Mouse (Mus musculus) C2C12 (cell line): ENCODE measurements around the gene Sim2. TPM values are rescaled to one million over a fixed set of nuclear protein-coding genes. Genes with fewer than 3 reads are reported as not detected.
A peak's percentile ranks its signal among the peaks of the same experiment; 100 is the strongest.

Experiments
- H3K27me3 ChIP-seq: one replicate; pipeline ENCODE4 v1.6.1; 2011; ENCODE audit not compliant: control insufficient read depth, insufficient read depth, insufficient read length
- H3K36me3 ChIP-seq: one replicate; pipeline ENCODE4 v1.6.1; 2011; ENCODE audit not compliant: control insufficient read depth, insufficient read depth
- H3K4me3 ChIP-seq: one replicate; pipeline ENCODE4 v1.5.1; 2011; ENCODE audit warnings: mild to moderate bottlenecking, control low read depth; ENCODE audit not compliant: poor library complexity, insufficient read depth, severe bottlenecking
- H3K79me2 ChIP-seq: one replicate; pipeline ENCODE4 v1.6.1; 2011; ENCODE audit not compliant: control insufficient read depth, insufficient read depth
- H3K79me3 ChIP-seq: one replicate; pipeline ENCODE4 v1.6.1; 2011; ENCODE audit warnings: low read depth, control low read depth
- H3ac ChIP-seq: one replicate; pipeline ENCODE3; 2011; ENCODE audit warnings: low read depth; ENCODE audit not compliant: control insufficient read depth, insufficient read length
- CEBPB ChIP-seq: IDR thresholded peaks from one replicate; pipeline ENCODE4 v1.6.1; 2011; ENCODE audit warnings: low read depth, mild to moderate bottlenecking, control low read depth, moderate library complexity
- CTCF ChIP-seq: IDR thresholded peaks from one replicate; pipeline ENCODE4 v1.5.1; 2011; ENCODE audit not compliant: control insufficient read depth, insufficient read depth, insufficient read length
- FOSL1 ChIP-seq: IDR thresholded peaks from one replicate; pipeline ENCODE4 v1.8.0; 2011; ENCODE audit warnings: mild to moderate bottlenecking, low read length; ENCODE audit not compliant: poor library complexity, insufficient read depth, severe bottlenecking
- MAX ChIP-seq: IDR thresholded peaks from one replicate; pipeline ENCODE4 v1.6.1; 2011; ENCODE audit warnings: mild to moderate bottlenecking, control low read depth
- MYOD1 ChIP-seq: IDR thresholded peaks from one replicate; pipeline ENCODE4 v1.6.1; 2011; ENCODE audit warnings: low read depth; ENCODE audit not compliant: control insufficient read depth, insufficient read length
- MYOG ChIP-seq: IDR thresholded peaks from one replicate; pipeline ENCODE4 v1.6.1; 2011; ENCODE audit not compliant: control insufficient read depth, insufficient read length; ENCODE audit errors: extremely low read depth
- USF1 ChIP-seq: IDR thresholded peaks from one replicate; pipeline ENCODE4 v1.6.1; 2011; ENCODE audit warnings: low read depth, mild to moderate bottlenecking, control low read depth, moderate library complexity
- long read RNA-seq, 2 experiments: library from polyadenylated mRNA; unstranded; transcript quantifications; one replicate each; pipeline ENCODE4 v2.0.0; 2019 to 2020
- polyA plus RNA-seq: library from polyadenylated mRNA; unstranded; fragments of >200 nt; fragmentation: generic; extraction: Trizol; gene quantifications from one replicate; pipeline ENCODE4 v1.2.1, GENCODE M21; 2012; ENCODE audit warnings: missing spikeins

The Sim2 gene
- polyA plus RNA-seq = 8.0 TPM
- long read RNA-seq, experiment 1, partial matches to known transcripts = 0 of 3 reads
- long read RNA-seq, experiment 1, other reads (novel, unspliced or antisense) = 3 of 3 reads
- long read RNA-seq, experiment 2, partial matches to known transcripts = 1 of 2 reads
- long read RNA-seq, experiment 2, other reads (novel, unspliced or antisense) = 1 of 2 reads

DNA sequence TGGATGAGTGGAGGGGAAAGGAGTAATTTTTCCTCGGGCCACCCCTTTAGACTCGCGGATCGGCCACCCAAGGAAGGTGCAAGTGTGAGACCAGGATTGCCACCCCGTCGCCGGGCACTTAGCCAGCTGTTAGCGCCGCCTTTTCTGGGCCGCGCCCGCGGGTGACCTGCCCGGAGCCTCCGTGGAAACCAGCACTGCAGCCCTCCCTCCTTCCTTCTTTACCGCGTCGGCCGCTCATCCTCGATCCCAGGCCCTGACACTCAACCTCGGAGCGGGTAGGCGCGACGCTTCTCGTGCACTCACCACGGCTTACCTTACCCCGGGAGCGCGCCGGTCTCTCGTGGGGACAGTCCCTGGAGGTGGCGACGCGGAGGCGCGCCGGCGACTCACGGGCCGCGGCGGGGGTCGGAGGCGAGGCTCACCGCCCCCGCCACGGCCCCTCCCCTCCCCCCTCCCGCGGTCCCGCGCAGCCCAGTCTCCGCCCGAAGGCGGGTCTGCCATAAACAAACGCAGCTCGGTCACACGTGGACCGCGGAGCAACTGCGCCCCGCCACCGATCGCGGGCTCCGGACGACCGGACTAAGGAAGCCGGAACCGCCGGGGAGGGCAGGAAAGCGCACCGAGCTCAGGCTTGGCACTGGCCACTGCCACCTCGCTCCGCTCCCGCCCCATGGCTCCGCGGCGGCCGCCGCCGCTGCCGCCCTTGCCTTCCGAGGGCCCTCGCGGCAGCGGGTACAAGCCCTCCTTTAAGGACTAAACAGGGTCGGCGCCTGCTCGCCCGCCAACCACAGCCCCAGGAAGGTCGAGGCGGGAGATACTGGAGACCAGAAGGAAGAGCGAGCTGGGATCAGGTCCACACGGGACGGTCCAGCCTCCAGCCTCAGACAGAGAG, at the start of gene Sim2:
TSS of gene Sim2 (plus strand) at position 221 of the 892 bp plus-strand sequence.
- Histone ChIP-seq H3K79me2 (no peaks in the 10 kb centered on the region), H3K36me3 (no peaks in the 10 kb centered on the region), H3K27me3 (no peaks in the 10 kb centered on the region), H3K79me3 (peaks cover 5% of the 10 kb centered on the region), H3K4me3 (peak within 1 kb of the TSS; percentile 49), H3ac (peak within 1 kb of the TSS; percentile 72)
- no peak for TF ChIP-seq FOSL1
- no peak for TF ChIP-seq MYOD1
- no peak for TF ChIP-seq USF1
- TF ChIP-seq CEBPB = no peak
- no peak for TF ChIP-seq MAX
- TF ChIP-seq CTCF = no peak
- TF ChIP-seq MYOG = no peak

GRCm38 (mm10) chr16:94037280-94037679, 47.5 kb upstream of the Sim2 start:
- TF ChIP-seq CEBPB (no peak), MYOD1 (no peak), FOSL1 (no peak), MAX (no peak), USF1 (no peak), MYOG (no peak), CTCF (no peak)
- no peak overlapping the region for H3K4me3 ChIP-seq
- H3K79me2 ChIP-seq = no peaks in the 10 kb centered on the region
- H3K36me3 ChIP-seq = no peaks in the 10 kb centered on the region
- H3K27me3 ChIP-seq = no peaks in the 10 kb centered on the region
- H3K79me3 ChIP-seq = no peaks in the 10 kb centered on the region
- H3ac ChIP-seq = no peak overlapping the region

GRCm38 (mm10) chr16:94038272-94038985, 46.3 kb upstream of the Sim2 start:
- Histone ChIP-seq H3K27me3 (no peaks in the 10 kb centered on the region), H3K4me3 (no peak overlapping the region)
- peak; percentile 26 for TF ChIP-seq CTCF
- TF ChIP-seq FOSL1 = no peak

GRCm38 (mm10) chr16:94038986-94039341, 45.8 kb upstream of the Sim2 start:
- Histone ChIP-seq H3K27me3 (no peaks in the 10 kb centered on the region), H3K79me2 (no peaks in the 10 kb centered on the region), H3ac (no peak overlapping the region), H3K36me3 (no peaks in the 10 kb centered on the region), H3K4me3 (no peak overlapping the region), H3K79me3 (no peaks in the 10 kb centered on the region)
- no peak for TF ChIP-seq MYOD1
- no peak for TF ChIP-seq CEBPB
- no peak for TF ChIP-seq MYOG
- no peak for TF ChIP-seq MAX
- TF ChIP-seq USF1 = no peak
- TF ChIP-seq CTCF = no peak
- TF ChIP-seq FOSL1 = no peak

More at GRCm38 (mm10) chr16:94038272-94038985, 46.3 kb upstream of the Sim2 start:
- Histone ChIP-seq H3K79me2 (no peaks in the 10 kb centered on the region), H3K79me3 (no peaks in the 10 kb centered on the region), H3K36me3 (no peaks in the 10 kb centered on the region), H3ac (no peak overlapping the region)

DNA sequence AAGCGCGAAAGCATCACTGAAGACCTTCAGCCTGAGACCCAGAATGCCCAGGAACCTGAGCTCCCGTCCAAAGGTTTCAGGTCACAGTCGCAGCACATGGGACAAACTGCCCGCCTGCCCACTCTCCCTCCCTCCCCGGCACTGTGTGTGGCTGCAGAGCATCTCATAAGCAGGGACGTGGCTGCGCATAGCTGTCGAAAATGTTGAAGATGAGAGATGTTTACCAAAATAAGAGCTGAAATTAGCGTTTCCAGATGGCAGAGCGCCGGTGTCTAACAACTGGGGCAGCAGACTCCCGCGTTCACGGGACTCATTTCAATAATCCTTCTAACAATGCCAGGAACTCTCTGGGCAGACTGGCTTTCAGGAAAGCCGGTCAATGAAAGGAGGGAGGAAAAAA, 44.2 kb upstream of the Sim2 start:
- TF ChIP-seq CEBPB (no peak), MAX (no peak), MYOD1 (no peak), MYOG (no peak), CTCF (no peak), USF1 (no peak), FOSL1 (no peak)
- H3K27me3 ChIP-seq = no peaks in the 10 kb centered on the region
- H3K4me3 ChIP-seq = no peak overlapping the region
- no peaks in the 10 kb centered on the region for H3K79me3 ChIP-seq
- H3ac ChIP-seq = no peak overlapping the region
- H3K79me2 ChIP-seq = no peaks in the 10 kb centered on the region
- no peaks in the 10 kb centered on the region for H3K36me3 ChIP-seq
